Mouse (Mus musculus) neural tube, embryonic 12.5 days (tissue): ENCODE results near the gene Nat8f1. TPM values are rescaled to one million over a fixed set of nuclear protein-coding genes. Genes with fewer than 3 reads are reported as not detected.
A peak's percentile ranks its signal among the peaks of the same experiment; 100 is the strongest.
"Not testable (repeated sequence)": the region's sequence is repeated elsewhere in the genome, so short reads cannot be mapped to it uniquely, and the experiment has no call there.

Source experiments
- ATAC-seq: fragments of 200-750 bp; cut with Nextera tagmentation; 2 replicates; pipeline ENCODE4 v1.8.0; 2017; ENCODE audit warnings: low read depth, mild to moderate bottlenecking, moderate TSS enrichment, moderate library complexity; ENCODE audit not compliant: low FRiP score
- H3K27ac ChIP-seq: fragments of 300-500 bp; sonication (generic); 2 replicates; pipeline ENCODE4 v1.5.1; 2016
- H3K27me3 ChIP-seq: fragments of 300-500 bp; sonication (generic); replicated peaks from 2 replicates; pipeline ENCODE4 v1.6.1; 2016; ENCODE audit warnings: mild to moderate bottlenecking
- H3K36me3 ChIP-seq: fragments of 300-500 bp; sonication (generic); 2 replicates; pipeline ENCODE4 v1.6.1; 2016; ENCODE audit warnings: mild to moderate bottlenecking
- H3K4me1 ChIP-seq: fragments of 300-500 bp; sonication (generic); 2 replicates; pipeline ENCODE4 v1.6.1; 2016
- H3K4me2 ChIP-seq: fragments of 300-500 bp; sonication (generic); replicated peaks from 2 replicates; pipeline ENCODE4 v1.6.1; 2016; ENCODE audit warnings: mild to moderate bottlenecking
- H3K4me3 ChIP-seq: fragments of 300-500 bp; sonication (generic); 2 replicates; pipeline ENCODE4 v1.5.1; 2016
- H3K9ac ChIP-seq: fragments of 300-500 bp; sonication (generic); 2 replicates; pipeline ENCODE4 v1.6.1; 2016; ENCODE audit warnings: mild to moderate bottlenecking
- H3K9me3 ChIP-seq: fragments of 300-500 bp; sonication (generic); 2 replicates; pipeline ENCODE4 v1.6.1; 2016; ENCODE audit warnings: mild to moderate bottlenecking
- WGBS: fragments of 180-500 bp; shearing (Covaris S2); methylation state at CpG from one replicate; pipeline ENCODE4 v1.1.7; 2016; 5-methylcytosine and 5-hydroxymethylcytosine counted together
- polyA plus RNA-seq: library from polyadenylated mRNA; unstranded; fragments of >200 nt; fragmentation: Nextera tagmentation; extraction: Ambion mirVana; gene quantifications from 2 replicates; pipeline ENCODE4 v1.2.1, GENCODE M21; 2016

Nat8f1 gene
- polyA plus RNA-seq: 9.6 and 9.9 TPM in 2 replicates

DNA sequence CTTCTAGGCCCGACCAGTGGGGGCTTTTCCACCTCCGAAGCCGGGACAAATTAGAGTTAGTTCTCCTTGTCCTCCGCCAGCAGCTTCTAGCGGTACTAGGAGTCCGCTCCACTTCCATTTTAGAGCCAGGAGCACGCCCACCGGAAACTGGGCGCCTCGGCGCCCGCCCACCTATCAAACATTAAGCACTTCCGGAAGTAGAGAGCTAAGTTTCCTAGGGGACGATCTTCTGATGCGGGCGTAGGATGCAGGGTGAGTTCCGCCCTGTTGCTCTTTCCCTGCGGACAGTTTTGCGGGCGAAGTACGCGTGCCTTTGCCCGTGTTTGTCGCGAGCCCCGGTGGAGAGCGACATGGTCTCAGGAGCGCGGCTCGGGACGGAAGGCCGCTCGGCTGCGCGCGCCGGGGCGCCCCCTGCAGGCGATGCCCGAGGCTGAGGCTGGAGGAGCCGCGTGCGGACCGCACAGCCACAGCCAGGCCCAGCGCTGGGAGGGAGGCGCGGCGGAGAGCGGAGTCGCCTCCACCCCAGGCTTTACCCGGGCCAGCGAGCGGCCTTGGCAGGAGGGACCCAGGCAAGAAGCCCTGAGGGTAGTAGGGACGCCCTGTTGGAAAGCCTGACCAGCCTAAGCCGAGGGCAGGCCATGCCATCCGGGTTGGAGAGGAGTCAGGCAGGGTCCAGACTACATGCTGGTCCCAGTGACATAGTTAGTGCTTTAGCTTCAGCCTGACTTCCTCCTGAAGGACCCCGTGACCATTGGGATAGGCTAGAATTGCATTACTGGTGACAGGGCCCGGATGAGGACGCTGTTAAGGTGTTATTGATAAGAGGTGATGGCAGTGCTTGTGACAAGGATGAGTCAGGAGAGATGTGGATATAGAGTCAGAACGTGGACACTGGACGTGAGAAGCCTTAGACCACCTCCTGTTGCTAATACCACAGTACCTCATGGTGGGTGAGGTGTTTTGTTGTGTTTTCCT is at the start of gene Nat8f1:
TSS of gene Nat8f1 (minus strand) at position 149 of the 975 bp plus-strand sequence.
- H3K9ac ChIP-seq: peak within 1 kb of the TSS; percentile 70
- H3K4me3 ChIP-seq: peak within 1 kb of the TSS; percentile 48
- peak within 1 kb of the TSS; percentile 29; the same call in 1 of the 2 replicates for H3K27ac ChIP-seq
- peaks cover 12% of the 10 kb centered on the region for H3K4me1 ChIP-seq
- peak within 1 kb of the TSS; percentile 83 for H3K4me2 ChIP-seq
- H3K27me3 ChIP-seq, H3K36me3 ChIP-seq, H3K9me3 ChIP-seq: not testable (repeated sequence)
- peak; percentile 95 for ATAC-seq
- WGBS: under 1% methylated on average over 61 of the region's 61 CpGs

DNA sequence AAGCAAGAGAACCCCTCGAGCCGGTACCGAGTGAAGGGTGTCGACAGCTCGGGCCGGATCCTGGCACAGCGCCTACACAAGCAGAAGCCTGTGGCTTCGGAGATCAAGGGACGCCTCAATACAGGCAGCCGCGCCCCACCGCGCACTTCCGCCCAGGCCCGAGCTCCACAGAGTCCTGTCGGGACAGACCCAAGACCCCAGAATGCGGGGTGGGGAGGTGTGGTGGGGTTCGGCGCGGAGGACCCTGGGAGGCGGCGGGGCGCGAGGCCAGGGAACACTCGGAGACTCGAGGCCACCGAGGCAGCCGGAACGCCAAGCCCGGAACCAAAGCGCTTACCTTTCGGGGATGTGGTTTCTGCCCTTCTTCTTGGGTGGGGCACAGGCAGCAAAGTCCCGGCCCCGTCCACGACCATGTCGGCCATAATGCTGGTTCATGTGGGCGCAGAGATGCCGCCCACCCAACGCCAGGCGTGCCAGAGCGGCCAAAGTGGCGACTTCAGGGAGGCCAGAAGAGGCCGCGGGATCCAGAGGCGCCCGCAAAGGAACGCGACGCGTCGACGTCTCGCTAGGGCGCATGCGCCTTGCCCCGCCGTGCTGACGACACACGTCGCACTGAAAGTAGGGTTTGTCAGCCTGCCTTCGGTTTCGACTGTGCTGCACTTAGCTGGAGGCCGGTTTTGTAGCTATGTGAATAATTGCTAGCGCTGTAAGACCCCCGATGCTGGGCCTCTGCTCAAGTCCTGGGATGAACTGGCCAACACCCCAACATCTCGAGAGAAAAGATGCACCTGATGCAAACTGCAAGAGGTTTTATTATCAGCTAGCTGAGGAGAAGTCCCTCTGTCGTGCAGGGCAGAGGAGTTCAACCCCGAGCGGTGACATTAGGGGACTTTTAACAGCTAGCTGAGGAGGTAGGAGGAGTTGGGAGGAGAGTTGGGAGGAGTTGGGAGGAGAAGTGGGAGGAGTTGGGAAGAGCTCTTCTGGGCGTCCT is 45.9 kb upstream of the Nat8f1 start, which contains the start of gene Dusp11:
TSS of gene Dusp11 (minus strand) at position 567 of the 991 bp plus-strand sequence.
- peaks cover 6% of the 10 kb centered on the region for H3K4me1 ChIP-seq
- no peaks in the 10 kb centered on the region for H3K27me3 ChIP-seq
- H3K4me2 ChIP-seq: peak within 1 kb of the TSS; percentile 73
- peak within 1 kb of the TSS; percentile 87 for H3K4me3 ChIP-seq
- H3K36me3 ChIP-seq: peaks cover 17% of the 10 kb centered on the region
- H3K9ac ChIP-seq: peak within 1 kb of the TSS; percentile 91
- no peaks in the 10 kb centered on the region for H3K9me3 ChIP-seq
- WGBS: under 1% methylated on average over 70 of the region's 70 CpGs
- H3K27ac ChIP-seq: peak within 1 kb of the TSS; percentile 92
- ATAC-seq: peak; percentile 97

DNA sequence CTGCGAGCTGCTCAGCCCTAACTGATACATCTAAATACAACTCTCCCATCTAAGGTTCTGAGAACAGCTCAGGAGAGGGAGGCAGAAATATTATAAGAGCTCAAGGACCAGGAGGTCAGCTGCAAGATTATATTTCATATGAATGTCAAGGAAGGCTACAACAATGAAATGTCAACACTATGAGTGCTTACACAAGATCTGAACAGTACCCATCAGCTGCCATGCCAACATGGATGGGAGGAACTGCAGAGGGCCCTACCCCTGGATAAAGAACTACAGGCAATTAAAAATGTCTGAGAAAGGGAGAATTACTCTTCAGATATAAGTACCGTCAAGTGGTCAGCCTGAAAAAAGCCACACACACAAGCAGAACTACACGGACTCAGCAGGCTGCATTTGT is 42.1 kb upstream of the Nat8f1 start:
- H3K27me3 ChIP-seq: no peaks in the 10 kb centered on the region
- ATAC-seq: no peak
- peaks cover 6% of the 10 kb centered on the region for H3K4me1 ChIP-seq
- H3K9me3 ChIP-seq: no peaks in the 10 kb centered on the region
- 93% methylated on average over 3 of the region's 3 CpGs for WGBS
- H3K36me3 ChIP-seq: peaks cover 47% of the 10 kb centered on the region
- H3K4me2 ChIP-seq: no peak overlapping the region
- H3K4me3 ChIP-seq: no peak overlapping the region
- no peak overlapping the region for H3K9ac ChIP-seq
- H3K27ac ChIP-seq: no peak overlapping the region

DNA sequence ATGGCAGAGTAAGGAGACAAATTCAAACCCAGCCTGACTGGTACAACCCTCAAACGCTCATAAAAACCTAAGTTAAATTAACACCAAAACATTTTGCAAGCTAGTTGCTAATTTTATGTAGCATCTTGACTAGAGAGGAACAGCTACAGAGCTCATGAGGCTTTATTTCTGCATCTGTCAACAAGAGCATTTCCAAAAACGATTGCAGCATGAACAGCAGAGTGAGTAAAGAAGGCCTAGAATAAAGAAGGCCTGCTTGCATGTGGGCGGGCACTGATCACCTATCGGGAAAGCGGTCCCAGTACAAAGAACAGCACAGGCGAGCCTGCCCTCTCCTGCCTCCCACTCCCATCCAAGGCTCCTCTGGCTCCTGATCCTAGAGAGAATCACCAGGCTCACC is 33.1 kb upstream of the Nat8f1 start:
- ATAC-seq: no peak
- H3K27me3 ChIP-seq: no peaks in the 10 kb centered on the region
- no peak overlapping the region for H3K27ac ChIP-seq
- no peak overlapping the region for H3K4me3 ChIP-seq
- no peaks in the 10 kb centered on the region for H3K4me1 ChIP-seq
- no peak overlapping the region for H3K4me2 ChIP-seq
- H3K36me3 ChIP-seq: peaks cover 87% of the 10 kb centered on the region
- no peak overlapping the region for H3K9ac ChIP-seq
- no peaks in the 10 kb centered on the region for H3K9me3 ChIP-seq
- WGBS: 92% methylated on average over 6 of the region's 6 CpGs

DNA sequence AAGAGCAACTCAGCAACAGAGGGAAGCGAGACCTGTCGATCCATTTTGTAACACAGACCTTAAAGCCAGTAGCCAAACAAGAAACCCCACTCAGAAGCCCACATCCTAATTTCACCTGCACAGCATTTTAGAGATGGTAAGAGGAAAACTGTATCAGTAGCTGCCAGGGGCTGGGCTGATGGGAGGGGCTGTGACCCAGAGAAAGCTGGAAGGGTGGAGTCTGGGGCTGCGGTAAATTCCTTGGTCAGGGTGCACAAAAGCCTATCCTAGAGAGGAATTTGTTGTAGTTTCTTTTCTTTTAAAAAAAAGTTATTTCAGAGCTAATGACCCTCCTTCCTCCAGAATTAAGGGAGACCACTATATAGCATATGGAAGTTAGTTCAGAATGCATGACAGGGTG is 27.0 kb upstream of the Nat8f1 start:
- Histone ChIP-seq H3K4me3 (no peak overlapping the region), H3K4me2 (no peak overlapping the region), H3K9me3 (no peaks in the 10 kb centered on the region), H3K4me1 (no peaks in the 10 kb centered on the region), H3K27me3 (no peaks in the 10 kb centered on the region), H3K9ac (no peak overlapping the region), H3K27ac (no peak overlapping the region), H3K36me3 (peaks cover 45% of the 10 kb centered on the region)
- WGBS: 95% methylated on average over 3 of the region's 3 CpGs
- no peak for ATAC-seq

DNA sequence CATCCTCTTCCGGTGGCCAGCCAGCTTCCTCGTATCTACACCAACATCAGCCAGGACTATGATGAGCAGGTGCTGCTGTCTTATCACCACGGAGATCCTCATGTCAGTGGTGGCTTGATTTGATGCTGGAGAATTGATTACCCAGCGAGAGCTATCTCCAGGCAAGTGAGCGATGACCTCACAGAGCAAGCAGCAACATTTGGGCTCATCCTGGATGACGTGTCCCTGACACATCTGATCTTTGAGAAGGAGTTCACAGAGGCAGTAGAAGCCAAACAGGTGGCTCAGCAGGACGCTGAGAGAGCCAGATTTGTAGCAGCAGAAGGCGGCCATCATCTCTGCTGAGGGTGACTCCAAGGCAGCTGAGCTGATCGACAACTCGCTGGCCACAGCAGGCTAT is 23.2 kb upstream of the Nat8f1 start:
- no peaks in the 10 kb centered on the region for H3K4me1 ChIP-seq
- no peaks in the 10 kb centered on the region for H3K27me3 ChIP-seq
- no peak overlapping the region for H3K4me2 ChIP-seq
- peaks cover 11% of the 10 kb centered on the region for H3K36me3 ChIP-seq
- ATAC-seq: no peak
- H3K9ac ChIP-seq: no peak overlapping the region
- no peak overlapping the region for H3K4me3 ChIP-seq
- no peaks in the 10 kb centered on the region for H3K9me3 ChIP-seq
- 80% methylated on average over 10 of the region's 10 CpGs for WGBS
- no peak overlapping the region for H3K27ac ChIP-seq

DNA sequence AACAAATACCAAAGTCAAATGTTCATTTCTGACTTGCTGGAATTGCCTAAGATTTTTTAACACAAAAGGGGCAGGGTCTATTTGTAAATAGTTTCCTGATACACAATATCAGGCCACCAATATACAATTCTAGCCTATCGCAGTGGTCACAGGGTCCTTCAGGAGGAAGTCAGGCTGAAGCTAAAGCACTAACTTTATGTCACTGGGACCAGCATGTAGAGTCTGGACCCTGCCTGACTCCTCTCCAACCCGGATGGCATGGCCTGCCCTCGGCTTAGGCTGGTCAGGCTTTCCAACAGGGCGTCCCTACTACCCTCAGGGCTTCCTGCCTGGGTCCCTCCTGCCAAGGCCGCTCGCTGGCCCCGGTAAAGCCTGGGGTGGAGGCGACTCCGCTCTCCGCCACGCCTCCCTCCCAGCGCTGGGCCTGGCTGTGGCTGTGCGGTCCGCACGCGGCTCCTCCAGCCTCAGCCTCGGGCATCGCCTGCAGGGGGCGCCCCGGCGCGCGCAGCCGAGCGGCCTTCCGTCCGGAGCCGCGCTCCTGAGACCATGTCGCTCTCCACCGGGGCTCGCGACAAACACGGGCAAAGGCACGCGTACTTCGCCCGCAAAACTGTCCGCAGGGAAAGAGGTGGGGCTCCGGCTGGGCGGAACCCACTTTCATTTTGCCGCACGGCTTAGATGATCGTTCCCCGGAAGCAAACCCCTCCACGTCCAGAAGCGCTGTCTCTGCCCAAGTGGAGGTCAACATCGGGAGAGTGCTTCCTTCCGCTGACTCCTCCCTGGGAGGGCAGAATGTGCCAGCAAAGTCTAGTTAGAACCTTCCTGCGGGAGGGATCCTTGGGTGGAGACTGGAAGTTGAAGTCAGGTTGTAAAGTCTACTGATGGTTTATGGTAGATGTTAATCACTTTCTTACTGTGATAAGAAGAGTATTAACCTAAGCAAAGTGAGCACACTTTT is 21.3 kb upstream of the Nat8f1 start:
- Histone ChIP-seq H3K36me3 (0 out of 2 replicates have a peak, but pooled peaks cover 10% of the 10 kb centered on the region), H3K9ac (peak overlapping the region; percentile 46), H3K4me3 (peak overlapping the region; percentile 45), H3K4me2 (peak overlapping the region; percentile 55)
- H3K27ac ChIP-seq, H3K4me1 ChIP-seq, H3K9me3 ChIP-seq, H3K27me3 ChIP-seq: not testable (repeated sequence)
- WGBS: 2% methylated on average over 50 of the region's 50 CpGs
- peak; percentile 94 for ATAC-seq

DNA sequence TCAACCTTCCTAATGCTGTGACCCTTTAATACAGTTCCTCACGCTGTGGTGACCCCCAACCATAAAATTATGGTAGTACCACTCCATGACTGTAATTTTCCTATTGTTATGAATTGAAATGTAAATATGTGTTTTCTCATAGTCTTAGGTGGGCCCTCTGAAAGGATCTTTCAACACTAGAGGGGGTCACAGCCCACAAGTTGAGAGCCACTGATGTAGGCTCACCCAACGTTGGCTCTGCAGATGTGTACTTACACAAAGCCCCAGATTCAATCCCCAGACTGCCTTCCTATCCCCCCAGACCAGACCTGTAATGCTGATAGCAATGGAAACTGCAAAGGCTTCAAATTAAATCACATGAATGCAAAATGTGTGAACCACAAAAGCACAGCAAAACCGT is 20.2 kb upstream of the Nat8f1 start:
- no peaks in the 10 kb centered on the region for H3K4me1 ChIP-seq
- no peak overlapping the region for H3K9ac ChIP-seq
- H3K27ac ChIP-seq: no peak overlapping the region
- 0 out of 2 replicates have a peak, but pooled peaks cover 14% of the 10 kb centered on the region for H3K36me3 ChIP-seq
- no peak for ATAC-seq
- H3K9me3 ChIP-seq: no peaks in the 10 kb centered on the region
- 73% methylated on average over 3 of the region's 3 CpGs for WGBS
- no peaks in the 10 kb centered on the region for H3K27me3 ChIP-seq
- no peak overlapping the region for H3K4me3 ChIP-seq
- H3K4me2 ChIP-seq: no peak overlapping the region

DNA sequence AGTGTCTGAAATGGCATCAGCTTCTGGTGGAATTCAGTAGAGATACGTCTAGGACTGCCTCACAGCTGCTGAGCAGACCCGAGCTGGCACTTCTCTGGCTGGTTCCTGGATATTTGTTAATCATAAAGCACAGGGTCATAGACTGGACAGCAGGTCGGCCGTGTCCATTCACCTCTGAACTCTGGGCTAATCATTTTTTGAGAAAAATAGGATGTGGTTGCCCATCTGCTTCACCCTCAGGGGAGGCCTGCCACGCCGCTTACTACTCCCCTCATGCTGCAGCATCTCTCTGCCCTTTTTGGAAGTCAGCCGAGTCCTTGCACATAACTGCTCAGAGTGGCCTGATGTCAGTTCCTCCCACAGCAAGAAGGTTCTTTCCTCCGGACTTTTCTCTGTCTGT is 18.6 kb upstream of the Nat8f1 start:
- 79% methylated on average over 8 of the region's 8 CpGs for WGBS
- no peak overlapping the region for H3K4me2 ChIP-seq
- H3K4me1 ChIP-seq: no peaks in the 10 kb centered on the region
- no peak overlapping the region for H3K27ac ChIP-seq
- no peak for ATAC-seq
- H3K36me3 ChIP-seq: peaks cover 29% of the 10 kb centered on the region; the same call in 1 of the 2 replicates
- no peaks in the 10 kb centered on the region for H3K27me3 ChIP-seq
- H3K9ac ChIP-seq: no peak overlapping the region
- H3K4me3 ChIP-seq: no peak overlapping the region
- no peaks in the 10 kb centered on the region for H3K9me3 ChIP-seq

DNA sequence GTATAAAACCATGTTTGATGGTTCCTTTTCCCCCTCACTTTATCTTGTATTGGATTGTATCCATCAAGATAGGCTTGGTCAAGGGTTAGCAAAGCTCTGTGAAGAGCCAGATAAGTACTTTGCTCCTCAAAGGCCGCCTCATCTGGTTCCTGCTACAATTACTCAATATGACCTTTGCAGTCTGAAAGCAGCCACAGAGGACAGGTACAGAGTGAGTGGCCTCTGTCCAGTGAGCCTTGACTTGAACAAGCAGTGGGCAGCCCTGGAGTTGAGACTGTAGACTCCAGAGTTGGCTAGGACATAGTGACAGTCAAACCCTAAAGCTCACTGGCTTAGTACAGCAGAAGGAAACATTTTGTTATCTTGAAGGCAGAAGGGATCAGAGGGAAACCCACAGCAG is 13.8 kb upstream of the Nat8f1 start:
- H3K4me3 ChIP-seq: no peak overlapping the region
- WGBS: 75% methylated on average over 1 of the region's 1 CpGs
- H3K27me3 ChIP-seq: no peaks in the 10 kb centered on the region
- no peak for ATAC-seq
- H3K4me1 ChIP-seq: no peaks in the 10 kb centered on the region
- no peak overlapping the region for H3K9ac ChIP-seq
- peaks cover 68% of the 10 kb centered on the region for H3K36me3 ChIP-seq
- H3K9me3 ChIP-seq: no peaks in the 10 kb centered on the region
- no peak overlapping the region for H3K4me2 ChIP-seq
- no peak overlapping the region for H3K27ac ChIP-seq
